Mouse (Mus musculus) heart, adult 11 months (tissue): ENCODE data around the gene Fgfr2.
A peak's percentile ranks its signal among the peaks of the same experiment; 100 is the strongest.
"Not testable (repeated sequence)": the region's sequence is repeated elsewhere in the genome, so short reads cannot be mapped to it uniquely, and the experiment has no call there.

Experiments used
- DNase-seq: peaks from one replicate; pipeline ENCODE4 v3.0.0; 2022

The Fgfr2 gene

GRCm38 (mm10) chr7:130668013-130668412, 2455.1 kb downstream of the Fgfr2 start:
- DNase-seq = not testable (repeated sequence)

- DNase-seq = no peak
Measured at GRCm38 (mm10) chr7:130665358-130665757, 2457.8 kb downstream of the Fgfr2 start.

GRCm38 (mm10) chr7:130664629-130665028, 2458.5 kb downstream of the Fgfr2 start:
- no peak for DNase-seq

- peak; percentile 91 for DNase-seq
Measured at GRCm38 (mm10) chr7:130664037-130664436, 2459.1 kb downstream of the Fgfr2 start.

GRCm38 (mm10) chr7:130662869-130663268, 2460.3 kb downstream of the Fgfr2 start:
- DNase-seq = peak; percentile 92

GRCm38 (mm10) chr7:130662250-130662649, 2460.9 kb downstream of the Fgfr2 start:
- DNase-seq = peak; percentile 92

GRCm38 (mm10) chr7:130659129-130659528, 2464.0 kb downstream of the Fgfr2 start:
- no peak for DNase-seq

GRCm38 (mm10) chr7:130657751-130658150, 2465.4 kb downstream of the Fgfr2 start:
- DNase-seq = peak; percentile 100

- DNase-seq = peak; percentile 91
Measured at GRCm38 (mm10) chr7:130656965-130657364, 2466.2 kb downstream of the Fgfr2 start.

- DNase-seq = peak; percentile 99
Measured at GRCm38 (mm10) chr7:130654562-130654961, 2468.6 kb downstream of the Fgfr2 start.

- DNase-seq = peak; percentile 94
Measured at GRCm38 (mm10) chr7:130653036-130653555, 2470.1 kb downstream of the Fgfr2 start.

GRCm38 (mm10) chr7:130650621-130651020, 2472.5 kb downstream of the Fgfr2 start:
- no peak for DNase-seq

- peak; percentile 97 for DNase-seq
Measured at GRCm38 (mm10) chr7:130649257-130649656, 2473.9 kb downstream of the Fgfr2 start.

- DNase-seq = no peak
Measured at GRCm38 (mm10) chr7:130648061-130648460, 2475.1 kb downstream of the Fgfr2 start.

GRCm38 (mm10) chr7:130646762-130647139, 2476.4 kb downstream of the Fgfr2 start:
- peak; percentile 99 for DNase-seq

GRCm38 (mm10) chr7:130645994-130646761, 2477.0 kb downstream of the Fgfr2 start:
- DNase-seq = peak; percentile 99

GRCm38 (mm10) chr7:130645332-130645993, 2477.7 kb downstream of the Fgfr2 start:
- DNase-seq = no peak

GRCm38 (mm10) chr7:130640681-130641080, 2482.5 kb downstream of the Fgfr2 start:
- no peak for DNase-seq

GRCm38 (mm10) chr7:130637811-130638210, 2485.3 kb downstream of the Fgfr2 start:
- DNase-seq = no peak

- DNase-seq = no peak
Measured at GRCm38 (mm10) chr7:130636902-130637301, 2486.2 kb downstream of the Fgfr2 start.

- DNase-seq = no peak
Measured at GRCm38 (mm10) chr7:130636274-130636673, 2486.9 kb downstream of the Fgfr2 start.

- no peak for DNase-seq
Measured at GRCm38 (mm10) chr7:130635212-130635611, 2487.9 kb downstream of the Fgfr2 start.

GRCm38 (mm10) chr7:130634259-130634871, 2488.8 kb downstream of the Fgfr2 start:
- no peak for DNase-seq

GRCm38 (mm10) chr7:130632379-130632732, 2490.8 kb downstream of the Fgfr2 start:
- DNase-seq = no peak
